11 mouse cellular contexts compared by ENCODE assay signal in the genomic region with DNA sequence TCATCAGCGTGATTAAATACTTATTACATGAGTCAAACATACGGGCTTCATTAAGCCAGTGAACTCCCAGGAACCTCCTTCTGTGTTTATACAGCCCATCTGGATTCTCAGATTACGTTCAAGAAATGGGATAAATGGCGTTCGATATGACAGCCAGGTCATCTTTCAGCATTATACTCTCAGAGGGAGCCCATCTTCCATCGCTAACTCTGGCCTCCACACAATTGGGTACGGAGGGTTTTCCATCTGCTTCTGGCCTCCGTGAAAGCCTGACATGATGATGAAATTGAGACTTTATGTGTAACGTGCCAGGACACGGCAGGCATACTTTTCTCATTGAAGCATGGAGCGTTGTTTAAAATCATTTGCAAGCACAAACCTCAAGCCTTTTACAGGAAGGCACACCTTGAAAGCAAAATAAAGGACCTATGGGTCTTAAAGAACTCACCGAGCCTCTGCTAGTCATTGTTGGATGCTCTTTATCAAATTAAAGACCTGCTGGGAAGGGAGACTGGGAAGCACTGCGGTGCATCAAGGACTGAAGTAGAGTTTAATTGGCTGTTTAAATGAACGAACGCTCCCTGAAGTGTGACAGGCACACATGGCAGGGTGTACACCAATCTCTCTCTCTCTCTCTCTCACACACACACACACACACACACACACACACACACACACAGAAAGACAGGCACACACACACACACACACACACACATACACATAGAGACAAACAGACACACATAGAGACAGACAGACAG.
DNase-seq lines count a peak whose midpoint lies in the region; ATAC-seq lines count a peak whose summit lies in the region.
"Had no signal": no experiment of that assay in that cellular context is flagged by ENCODE, and none has a peak within 500 bp of the region (broad histone marks: within the 10 kb centered on the region; RNA-seq: fewer than 3 reads in every experiment).

No protein-coding gene starts in this region.

- H3K27ac ChIP-seq in kidney, embryonic 16.5 days (ENCODE audit: low read length), result no peak overlapping the region
- peak overlapping the region; percentile 2 for H3K27ac ChIP-seq in embryonic facial prominence, embryonic 10.5 days (replicated peaks)
- H3K27ac ChIP-seq in embryonic facial prominence, embryonic 14.5 days (replicated peaks; ENCODE audit: low read depth, low read length), result peak overlapping the region; percentile 39; the same call in 1 of the 2 replicates
- H3K27ac ChIP-seq in neural tube, embryonic 14.5 days (ENCODE audit: low read depth, low read length), result peak overlapping the region; percentile 44; the same call in 1 of the 2 replicates

- 32% methylated on average over 15 of the region's 15 CpGs for WGBS in kidney, embryonic 16.5 days
- 41% methylated on average over 15 of the region's 15 CpGs for WGBS in embryonic facial prominence, embryonic 10.5 days
- WGBS in embryonic facial prominence, embryonic 14.5 days, result 16% methylated on average over 15 of the region's 15 CpGs
- 32% methylated on average over 15 of the region's 15 CpGs for WGBS in neural tube, embryonic 14.5 days

- H3K9me3 ChIP-seq in kidney, embryonic 16.5 days (ENCODE audit: low read length), result no peaks in the 10 kb centered on the region
- H3K9me3 ChIP-seq in embryonic facial prominence, embryonic 10.5 days, result no peaks in the 10 kb centered on the region
- H3K9me3 ChIP-seq in embryonic facial prominence, embryonic 14.5 days (ENCODE audit: control insufficient read depth, low read length), result no peaks in the 10 kb centered on the region
- H3K9me3 ChIP-seq in neural tube, embryonic 14.5 days (ENCODE audit: control insufficient read depth, low read length), result no peaks in the 10 kb centered on the region
- H3K9me3 ChIP-seq: megakaryocyte, embryonic 14.5 days had no signal

- H3K36me3 ChIP-seq in kidney, embryonic 16.5 days (ENCODE audit: insufficient read depth, low read length), result no peaks in the 10 kb centered on the region
- no peaks in the 10 kb centered on the region for H3K36me3 ChIP-seq in embryonic facial prominence, embryonic 10.5 days (replicated peaks)
- no peaks in the 10 kb centered on the region for H3K36me3 ChIP-seq in embryonic facial prominence, embryonic 14.5 days (ENCODE audit: control insufficient read depth, insufficient read depth, low read length)
- H3K36me3 ChIP-seq in neural tube, embryonic 14.5 days (ENCODE audit: control insufficient read depth, insufficient read depth, low read length), result no peaks in the 10 kb centered on the region

- ATAC-seq in kidney, embryonic 16.5 days (ENCODE audit: low FRiP score, low TSS enrichment), result no peak
- peak; percentile 45 for ATAC-seq in embryonic facial prominence, embryonic 14.5 days (ENCODE audit: low read depth)
- peak; percentile 78; the same call in 1 of the 2 replicates for ATAC-seq in neural tube, embryonic 14.5 days (ENCODE audit: low read depth)
- no peak for ATAC-seq in erythroid progenitor cell, adult 5-6 weeks (replicated peaks; ENCODE audit: low FRiP score, poor library complexity, severe bottlenecking)

- no peak overlapping the region for H3K9ac ChIP-seq in kidney, embryonic 16.5 days (replicated peaks; ENCODE audit: low read length)
- H3K9ac ChIP-seq in embryonic facial prominence, embryonic 14.5 days (ENCODE audit: low read depth, low read length), result no peak overlapping the region
- no peak overlapping the region for H3K9ac ChIP-seq in neural tube, embryonic 14.5 days (replicated peaks; ENCODE audit: low read depth, low read length)

- H3K4me1 ChIP-seq in kidney, embryonic 16.5 days (ENCODE audit: insufficient read depth, low read length), result peaks cover 9% of the 10 kb centered on the region
- H3K4me1 ChIP-seq in embryonic facial prominence, embryonic 10.5 days, result peaks cover 40% of the 10 kb centered on the region
- peaks cover 35% of the 10 kb centered on the region for H3K4me1 ChIP-seq in embryonic facial prominence, embryonic 14.5 days (ENCODE audit: control insufficient read depth, insufficient read depth, low read length)
- H3K4me1 ChIP-seq in neural tube, embryonic 14.5 days (ENCODE audit: control insufficient read depth, insufficient read depth, low read length), result 0 out of 2 replicates have a peak, but pooled peaks cover 12% of the 10 kb centered on the region

- H3K27me3 ChIP-seq in kidney, embryonic 16.5 days (ENCODE audit: insufficient read depth, low read length), result 0 out of 2 replicates have a peak, but pooled peaks cover 3% of the 10 kb centered on the region
- 0 out of 2 replicates have a peak, but pooled peaks cover 5% of the 10 kb centered on the region for H3K27me3 ChIP-seq in embryonic facial prominence, embryonic 10.5 days (replicated peaks; ENCODE audit: low read depth, poor library complexity, severe bottlenecking)
- no peaks in the 10 kb centered on the region for H3K27me3 ChIP-seq in embryonic facial prominence, embryonic 14.5 days (replicated peaks; ENCODE audit: control insufficient read depth, insufficient read depth, low read length)
- no peaks in the 10 kb centered on the region for H3K27me3 ChIP-seq in neural tube, embryonic 14.5 days (ENCODE audit: control insufficient read depth, insufficient read depth, low read length)

- H3K4me2 ChIP-seq in kidney, embryonic 16.5 days (replicated peaks; ENCODE audit: low read depth, low read length), result peak overlapping the region; percentile 27; the same call in 1 of the 2 replicates
- peak overlapping the region; percentile 26 for H3K4me2 ChIP-seq in embryonic facial prominence, embryonic 14.5 days (ENCODE audit: low read depth, low read length)
- peak overlapping the region; percentile 14; the same call in 1 of the 2 replicates for H3K4me2 ChIP-seq in neural tube, embryonic 14.5 days (ENCODE audit: low read depth, low read length)

- no peak overlapping the region for H3K4me3 ChIP-seq in kidney, embryonic 16.5 days (ENCODE audit: low read length)
- no peak overlapping the region for H3K4me3 ChIP-seq in embryonic facial prominence, embryonic 10.5 days
- no peak overlapping the region for H3K4me3 ChIP-seq in embryonic facial prominence, embryonic 14.5 days (ENCODE audit: low read depth, low read length)
- H3K4me3 ChIP-seq in neural tube, embryonic 14.5 days (ENCODE audit: low read depth, low read length), result no peak overlapping the region
- H3K4me3 ChIP-seq: megakaryocyte, embryonic 14.5 days had no signal

- no peak for DNase-seq in kidney, postnatal 10 days
- DNase-seq in embryonic facial prominence, embryonic 10.5 days (ENCODE audit: low spot score), result peak; percentile 37
- DNase-seq in embryonic facial prominence, embryonic 14.5 days (ENCODE audit: low spot score), result peak; percentile 87
- DNase-seq in left cerebral cortex, adult 9 months (ENCODE audit: low spot score in 2 of 2), result no peak
- DNase-seq: adrenal gland, postnatal 36 days; cerebellum, adult 11 months; right cerebral cortex, postnatal 14 days had no signal

Comparison
In these comparisons a context has a peak if more than half of its experiments do, and no peak if none do; other contexts are left out.
1. ATAC-seq: peak in embryonic facial prominence, embryonic 14.5 days (single experiment) and neural tube, embryonic 14.5 days (single experiment); none in kidney, embryonic 16.5 days (single experiment) and erythroid progenitor cell, adult 5-6 weeks (single experiment).
2. DNase-seq: peak in embryonic facial prominence, embryonic 10.5 days (single experiment) and embryonic facial prominence, embryonic 14.5 days (single experiment); none in kidney, postnatal 10 days (single experiment) and left cerebral cortex, adult 9 months (0 of 2).
3. Peak in every context shown above with its lines, with median percentiles within 50 percentile points of each other: H3K4me2 ChIP-seq.